17 mouse cellular contexts compared by ENCODE assay signal in the genomic region with DNA sequence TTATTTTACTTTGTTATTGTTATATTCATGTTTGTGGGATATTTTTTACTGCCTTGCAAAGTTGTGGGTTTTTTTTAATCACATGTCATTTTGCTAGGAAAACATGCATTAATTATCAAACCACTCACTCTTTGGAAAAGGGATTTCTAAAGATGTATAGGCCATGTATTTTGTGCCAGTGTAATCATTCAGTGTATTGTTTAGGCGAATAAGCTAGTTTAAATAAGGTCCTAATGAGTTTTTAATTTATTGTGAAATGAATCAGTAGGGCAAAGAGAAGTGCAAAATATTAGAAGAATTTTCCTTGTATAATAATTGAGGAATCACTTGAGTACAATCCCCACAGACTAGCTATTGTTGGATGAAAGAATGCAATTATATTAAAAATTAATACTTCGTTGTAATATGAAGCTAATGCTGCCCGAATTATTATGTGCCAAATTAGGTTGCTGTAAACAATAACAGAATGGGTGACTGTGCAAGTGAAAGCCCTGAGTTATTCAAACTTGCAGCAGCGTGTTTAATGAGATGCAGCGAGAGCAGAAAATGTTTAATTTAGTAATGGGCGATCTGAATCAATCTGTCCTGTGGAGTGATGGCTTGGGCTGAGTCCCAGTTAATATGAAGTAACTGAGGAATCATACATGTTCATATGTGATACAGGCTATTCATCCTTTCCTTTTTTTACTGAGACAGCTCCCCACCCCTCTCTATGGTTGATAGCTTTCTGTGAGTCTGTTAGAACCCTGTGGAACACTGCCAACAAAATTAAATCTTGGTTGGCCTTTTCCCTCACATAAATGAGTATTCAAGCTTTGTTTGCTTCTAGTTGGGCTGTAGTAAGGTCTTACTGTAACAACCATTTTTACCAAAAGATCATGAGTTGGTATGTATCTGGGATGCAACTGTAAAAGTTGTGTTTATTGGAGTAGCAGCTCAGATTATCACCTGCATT.
DNase-seq lines count a peak whose midpoint lies in the region; ATAC-seq lines count a peak whose summit lies in the region.
"Had no signal": no experiment of that assay in that cellular context is flagged by ENCODE, and none has a peak within 500 bp of the region (broad histone marks: within the 10 kb centered on the region; RNA-seq: fewer than 3 reads in every experiment).

No protein-coding gene starts in this region.

- peak; percentile 0 for DNase-seq in hindbrain, embryonic 11.5 days (ENCODE audit: low spot score)
- no peak for DNase-seq in hindbrain, embryonic 10.5 days (ENCODE audit: low spot score)
- peak; percentile 90 for DNase-seq in Muller cell, postnatal 12 days (ENCODE audit: inconsistent ontology term)
- no peak for DNase-seq in adrenal gland, adult (ENCODE audit: inconsistent age in 2 of 2, low spot score in 1 of 2)
- DNase-seq in ovary, postnatal 14 days (ENCODE audit: low spot score), result no peak
- DNase-seq in cerebellum, adult 18-20 months, result no peak
- DNase-seq: cerebellum, adult 8-10 months; embryo, embryonic 11 days; kidney, adult 8-10 months; lung, postnatal 10 days; right cerebral cortex, adult 18-20 months; spleen, adult 18-20 months; thymus, postnatal 25 days had no signal

- H3K4me2 ChIP-seq in hindbrain, embryonic 11.5 days (replicated peaks; ENCODE audit: low read depth, low read length), result no peak overlapping the region
- H3K4me2 ChIP-seq in forebrain, embryonic 15.5 days (replicated peaks), result no peak overlapping the region
- H3K4me2 ChIP-seq in midbrain, embryonic 12.5 days (replicated peaks), result no peak overlapping the region
- H3K4me2 ChIP-seq: liver, embryonic 12.5 days had no signal

- no peak; the same call in 1 of the 2 replicates for ATAC-seq in hindbrain, embryonic 11.5 days (ENCODE audit: low FRiP score)
- ATAC-seq in forebrain, embryonic 15.5 days (replicated peaks), result peak; percentile 89
- peak; percentile 41; the same call in 1 of the 2 replicates for ATAC-seq in midbrain, embryonic 12.5 days (ENCODE audit: low FRiP score, low read depth)
- ATAC-seq: liver, embryonic 12.5 days had no signal

- H3K9me3 ChIP-seq in hindbrain, embryonic 11.5 days (ENCODE audit: control insufficient read depth, low read length), result no peaks in the 10 kb centered on the region
- no peaks in the 10 kb centered on the region for H3K9me3 ChIP-seq in hindbrain, embryonic 10.5 days
- no peaks in the 10 kb centered on the region for H3K9me3 ChIP-seq in forebrain, embryonic 15.5 days
- H3K9me3 ChIP-seq in midbrain, embryonic 12.5 days, result no peaks in the 10 kb centered on the region
- H3K9me3 ChIP-seq: limb, embryonic 10.5 days; liver, embryonic 12.5 days had no signal

- H3K4me3 ChIP-seq in hindbrain, embryonic 11.5 days (ENCODE audit: low read depth, low read length), result no peak overlapping the region
- no peak overlapping the region for H3K4me3 ChIP-seq in hindbrain, embryonic 10.5 days
- H3K4me3 ChIP-seq in forebrain, embryonic 15.5 days, result no peak overlapping the region
- H3K4me3 ChIP-seq in midbrain, embryonic 12.5 days, result no peak overlapping the region
- H3K4me3 ChIP-seq: limb, embryonic 10.5 days; liver, embryonic 12.5 days had no signal

- no peaks in the 10 kb centered on the region for H3K27me3 ChIP-seq in hindbrain, embryonic 11.5 days (ENCODE audit: control insufficient read depth, insufficient read depth, low read length)
- no peaks in the 10 kb centered on the region for H3K27me3 ChIP-seq in hindbrain, embryonic 10.5 days (ENCODE audit: insufficient read depth, poor library complexity, severe bottlenecking)
- no peaks in the 10 kb centered on the region for H3K27me3 ChIP-seq in forebrain, embryonic 15.5 days
- H3K27me3 ChIP-seq in midbrain, embryonic 12.5 days, result no peaks in the 10 kb centered on the region
- H3K27me3 ChIP-seq: liver, embryonic 12.5 days had no signal

- H3K4me1 ChIP-seq in hindbrain, embryonic 11.5 days (replicated peaks; ENCODE audit: control insufficient read depth, insufficient read depth, low read length), result no peaks in the 10 kb centered on the region
- H3K4me1 ChIP-seq in hindbrain, embryonic 10.5 days (replicated peaks), result no peaks in the 10 kb centered on the region
- peaks cover 8% of the 10 kb centered on the region for H3K4me1 ChIP-seq in forebrain, embryonic 15.5 days
- H3K4me1 ChIP-seq in midbrain, embryonic 12.5 days, result 0 out of 2 replicates have a peak, but pooled peaks cover 4% of the 10 kb centered on the region
- H3K4me1 ChIP-seq: limb, embryonic 10.5 days; liver, embryonic 12.5 days had no signal

- 77% methylated on average over 6 of the region's 6 CpGs for WGBS in hindbrain, embryonic 11.5 days
- 85% methylated on average over 6 of the region's 6 CpGs for WGBS in hindbrain, embryonic 10.5 days
- WGBS in forebrain, embryonic 15.5 days, result 17% methylated on average over 6 of the region's 6 CpGs
- 71% methylated on average over 6 of the region's 6 CpGs for WGBS in midbrain, embryonic 12.5 days

- H3K36me3 ChIP-seq in hindbrain, embryonic 11.5 days (ENCODE audit: control insufficient read depth, insufficient read depth, low read length), result no peaks in the 10 kb centered on the region
- H3K36me3 ChIP-seq in hindbrain, embryonic 10.5 days, result no peaks in the 10 kb centered on the region
- no peaks in the 10 kb centered on the region for H3K36me3 ChIP-seq in forebrain, embryonic 15.5 days
- H3K36me3 ChIP-seq in midbrain, embryonic 12.5 days, result no peaks in the 10 kb centered on the region
- H3K36me3 ChIP-seq: limb, embryonic 10.5 days; liver, embryonic 12.5 days had no signal

- no peak overlapping the region for H3K9ac ChIP-seq in hindbrain, embryonic 11.5 days (ENCODE audit: low read depth, low read length)
- H3K9ac ChIP-seq in forebrain, embryonic 15.5 days (replicated peaks), result no peak overlapping the region
- H3K9ac ChIP-seq in midbrain, embryonic 12.5 days (replicated peaks), result no peak overlapping the region
- H3K9ac ChIP-seq: liver, embryonic 12.5 days had no signal

- no peak overlapping the region for H3K27ac ChIP-seq in hindbrain, embryonic 11.5 days (ENCODE audit: low read depth, low read length)
- H3K27ac ChIP-seq in hindbrain, embryonic 10.5 days, result no peak overlapping the region
- H3K27ac ChIP-seq in forebrain, embryonic 15.5 days (replicated peaks), result peak overlapping the region; percentile 54; the same call in 1 of the 2 replicates
- no peak overlapping the region for H3K27ac ChIP-seq in midbrain, embryonic 12.5 days (replicated peaks)
- H3K27ac ChIP-seq: limb, embryonic 10.5 days; liver, embryonic 12.5 days had no signal

Comparison
In these comparisons a context has a peak if more than half of its experiments do, and no peak if none do; other contexts are left out.
1. DNase-seq: peak in hindbrain, embryonic 11.5 days (single experiment) and Muller cell, postnatal 12 days (single experiment); none in hindbrain, embryonic 10.5 days (single experiment), adrenal gland, adult (0 of 2), ovary, postnatal 14 days (single experiment) and cerebellum, adult 18-20 months (0 of 2).